Mouse (Mus musculus) limb, embryonic 15.5 days (tissue): ENCODE measurements around the gene Cxadr. TPM values are rescaled to one million over a fixed set of nuclear protein-coding genes. Genes with fewer than 3 reads are reported as not detected.
"Not testable (repeated sequence)": the region's sequence is repeated elsewhere in the genome, so short reads cannot be mapped to it uniquely, and the experiment has no call there.

ENCODE experiments used
- ATAC-seq: fragments of 200-750 bp; cut with Nextera tagmentation; 2 replicates; pipeline ENCODE4 v1.8.0; 2017; ENCODE audit warnings: low read depth, moderate TSS enrichment; ENCODE audit not compliant: insufficient number of reproducible peaks, low FRiP score, low TSS enrichment
- H3K27ac ChIP-seq: fragments of 300-500 bp; sonication (generic); 2 replicates; pipeline ENCODE4 v1.5.1; 2015; ENCODE audit warnings: moderate library complexity, mild to moderate bottlenecking, inconsistent platforms
- H3K27me3 ChIP-seq: fragments of 300-500 bp; sonication (generic); 2 replicates; pipeline ENCODE4 v1.6.1; 2015; ENCODE audit warnings: inconsistent platforms
- H3K36me3 ChIP-seq: fragments of 300-500 bp; sonication (generic); 2 replicates; pipeline ENCODE4 v1.6.1; 2015; ENCODE audit warnings: inconsistent platforms
- H3K4me1 ChIP-seq: fragments of 300-500 bp; sonication (generic); 2 replicates; pipeline ENCODE4 v1.6.1; 2015; ENCODE audit warnings: inconsistent platforms
- H3K4me2 ChIP-seq: fragments of 300-500 bp; sonication (generic); 2 replicates; pipeline ENCODE4 v1.6.1; 2015; ENCODE audit warnings: mild to moderate bottlenecking, inconsistent platforms
- H3K4me3 ChIP-seq: fragments of 300-500 bp; sonication (generic); 2 replicates; pipeline ENCODE4 v1.5.1; 2015; ENCODE audit warnings: mild to moderate bottlenecking, inconsistent platforms
- H3K9ac ChIP-seq: fragments of 300-500 bp; sonication (generic); 2 replicates; pipeline ENCODE4 v1.6.1; 2015; ENCODE audit warnings: inconsistent platforms
- H3K9me3 ChIP-seq: fragments of 300-500 bp; sonication (generic); 2 replicates; pipeline ENCODE4 v1.6.1; 2016; ENCODE audit warnings: inconsistent platforms
- WGBS: fragments of 180-500 bp; shearing (Covaris S2); methylation state at CpG from one replicate; pipeline ENCODE4 v1.1.7; 2015; 5-methylcytosine and 5-hydroxymethylcytosine counted together
- polyA plus RNA-seq: library from polyadenylated mRNA; unstranded; fragments of >200 nt; fragmentation: Nextera tagmentation; extraction: Ambion mirVana; gene quantifications from 2 replicates; pipeline ENCODE4 v1.2.1, GENCODE M21; 2015

Gene Cxadr
- polyA plus RNA-seq, 1 experiment from 2014 or later, result 16.2 TPM

DNA sequence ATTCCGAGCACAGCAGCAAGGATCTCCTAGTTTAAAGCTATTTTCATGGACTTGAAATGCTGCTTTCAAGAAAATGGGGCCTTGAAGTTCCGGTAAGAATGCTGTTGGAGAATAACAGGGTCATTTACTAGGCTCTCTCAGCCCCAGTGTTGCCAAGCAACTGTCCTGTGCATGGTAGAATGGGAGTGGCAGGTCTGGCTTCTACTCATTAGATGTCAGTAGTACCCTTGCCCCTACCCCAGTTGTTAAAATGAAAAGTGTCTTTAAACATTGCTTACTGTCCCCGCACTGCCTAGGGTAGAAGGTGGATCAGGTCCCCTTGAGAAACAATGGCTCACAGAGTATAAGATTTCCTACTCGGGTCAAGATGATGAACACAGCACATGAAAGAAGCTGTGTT lies 40.1 kb downstream of the Cxadr start:
- no peak for ATAC-seq
- Histone ChIP-seq H3K27ac (no peak overlapping the region), H3K36me3 (no peaks in the 10 kb centered on the region), H3K4me3 (no peak overlapping the region), H3K9ac (no peak overlapping the region), H3K4me1 (peaks cover 10% of the 10 kb centered on the region), H3K27me3 (no peaks in the 10 kb centered on the region), H3K9me3 (no peaks in the 10 kb centered on the region), H3K4me2 (no peak overlapping the region)
- 85% methylated on average over 4 of the region's 4 CpGs for WGBS

DNA sequence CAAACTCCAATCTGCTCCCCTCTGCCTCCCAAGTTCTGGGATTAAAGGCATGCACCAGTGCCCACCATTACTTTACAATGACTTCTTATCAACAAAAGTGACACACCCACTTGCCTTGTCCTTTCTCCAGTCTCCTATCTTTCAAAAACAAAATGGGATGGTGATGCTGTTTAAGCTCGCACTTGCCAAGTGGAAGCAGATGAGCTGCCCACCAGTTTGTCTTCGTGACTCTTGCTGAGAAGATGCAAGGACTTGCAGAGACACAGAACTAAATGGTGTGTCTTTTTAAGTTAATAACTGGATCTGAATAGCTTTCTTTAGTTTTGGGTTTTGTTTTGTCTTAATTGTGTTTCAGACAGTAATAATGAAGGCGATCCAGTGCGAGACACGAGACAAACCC lies 41.5 kb downstream of the Cxadr start:
- Histone ChIP-seq H3K27ac (no peak overlapping the region), H3K9ac (no peak overlapping the region), H3K4me2 (no peak overlapping the region), H3K9me3 (no peaks in the 10 kb centered on the region), H3K27me3 (no peaks in the 10 kb centered on the region), H3K36me3 (no peaks in the 10 kb centered on the region), H3K4me3 (no peak overlapping the region), H3K4me1 (peaks cover 10% of the 10 kb centered on the region)
- no peak for ATAC-seq
- WGBS, result 93% methylated on average over 5 of the region's 5 CpGs

DNA sequence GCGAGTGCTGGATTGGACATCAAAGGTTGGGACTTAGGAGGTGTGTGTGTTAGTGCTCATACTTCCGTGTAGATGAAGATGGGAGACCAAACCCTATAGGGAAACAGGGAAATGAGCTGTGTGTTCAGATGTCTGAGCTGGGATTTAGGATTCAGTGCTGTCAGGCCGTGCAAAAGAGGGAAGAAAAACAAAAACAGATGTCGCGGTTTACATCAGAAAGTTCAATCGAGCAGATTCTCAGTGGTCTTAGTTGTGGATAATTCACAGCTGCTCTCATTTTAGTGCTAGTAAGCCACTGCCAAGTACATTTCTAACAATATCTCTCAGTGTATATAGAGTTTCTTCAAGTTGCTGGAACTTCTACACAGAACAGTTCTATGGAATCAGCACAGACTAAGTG lies 42.5 kb downstream of the Cxadr start:
- peaks cover 10% of the 10 kb centered on the region for H3K4me1 ChIP-seq
- peak overlapping the region; percentile 12; the same call in 1 of the 2 replicates for H3K4me2 ChIP-seq
- no peaks in the 10 kb centered on the region for H3K36me3 ChIP-seq
- H3K27ac ChIP-seq, result peak overlapping the region; percentile 65; the same call in 1 of the 2 replicates
- no peak overlapping the region for H3K9ac ChIP-seq
- 20% methylated on average over 6 of the region's 6 CpGs for WGBS
- H3K9me3 ChIP-seq, result no peaks in the 10 kb centered on the region
- no peak overlapping the region for H3K4me3 ChIP-seq
- ATAC-seq, result peak; percentile 75; the same call in 1 of the 2 replicates
- no peaks in the 10 kb centered on the region for H3K27me3 ChIP-seq

DNA sequence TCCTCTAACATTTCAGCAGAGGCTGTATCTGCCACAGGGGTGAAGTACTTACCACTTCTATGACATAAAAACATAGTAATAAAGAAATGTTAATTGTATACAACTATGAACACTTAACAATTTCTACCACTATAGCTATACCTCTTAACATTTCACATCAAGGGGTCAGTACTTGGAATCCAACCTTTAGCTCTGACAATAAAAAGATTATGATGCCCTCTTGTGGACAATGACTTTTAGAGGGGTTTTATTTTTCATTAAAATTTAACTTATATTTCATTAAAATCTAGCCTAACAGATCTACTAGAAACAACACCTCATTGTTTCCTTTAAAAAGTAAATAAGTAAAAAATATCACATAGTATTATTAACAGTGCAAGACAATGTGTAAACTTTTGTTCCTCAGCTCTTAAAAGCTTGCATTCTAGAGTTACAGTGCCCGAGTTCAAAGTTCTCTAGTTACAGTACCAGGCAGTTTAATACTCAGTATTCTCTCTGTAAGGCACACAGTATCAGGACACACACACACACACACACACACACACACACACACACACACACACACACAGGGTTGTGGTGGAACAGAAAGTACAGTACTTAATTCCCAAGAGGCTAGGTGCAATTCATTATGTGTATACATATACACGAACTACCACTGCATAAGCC lies 45.5 kb downstream of the Cxadr start:
- WGBS, result 78% methylated on average over 2 of the region's 2 CpGs
- Histone ChIP-seq H3K4me3 (no peak overlapping the region), H3K27ac (no peak overlapping the region), H3K4me1 (peaks cover 10% of the 10 kb centered on the region), H3K36me3 (peaks cover 7% of the 10 kb centered on the region; the same call in 1 of the 2 replicates), H3K27me3 (no peaks in the 10 kb centered on the region), H3K9me3 (no peaks in the 10 kb centered on the region), H3K4me2 (no peak overlapping the region), H3K9ac (no peak overlapping the region)
- ATAC-seq, result no peak

DNA sequence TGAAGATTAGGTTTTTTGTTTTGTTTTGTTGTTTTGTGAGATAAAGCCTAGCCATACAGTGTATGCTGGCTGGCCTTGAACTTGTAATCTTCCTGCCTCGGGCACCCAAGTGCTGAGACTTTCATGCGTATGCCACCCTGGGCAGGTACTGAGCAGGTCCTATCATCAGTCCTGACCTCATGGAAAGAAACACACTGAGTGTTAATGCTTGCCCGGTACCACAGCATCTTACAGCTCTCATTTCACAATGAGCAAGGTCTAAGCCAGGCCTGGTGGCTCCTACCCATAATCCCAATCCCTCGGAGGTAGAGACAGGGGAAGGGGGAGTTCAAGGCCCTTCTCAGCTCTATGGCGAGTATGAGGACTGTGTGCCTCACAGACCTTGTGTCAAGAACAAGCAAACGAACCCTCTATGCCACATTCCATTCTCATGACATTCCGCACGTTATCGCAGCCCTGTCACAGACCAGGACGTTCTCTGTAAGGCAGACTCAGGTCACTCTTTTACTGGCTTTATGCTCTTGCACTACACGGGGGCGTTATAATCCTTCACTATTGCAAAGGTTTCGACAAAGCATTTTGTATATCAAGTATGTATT lies 46.1 kb downstream of the Cxadr start:
- ATAC-seq, result no peak

DNA sequence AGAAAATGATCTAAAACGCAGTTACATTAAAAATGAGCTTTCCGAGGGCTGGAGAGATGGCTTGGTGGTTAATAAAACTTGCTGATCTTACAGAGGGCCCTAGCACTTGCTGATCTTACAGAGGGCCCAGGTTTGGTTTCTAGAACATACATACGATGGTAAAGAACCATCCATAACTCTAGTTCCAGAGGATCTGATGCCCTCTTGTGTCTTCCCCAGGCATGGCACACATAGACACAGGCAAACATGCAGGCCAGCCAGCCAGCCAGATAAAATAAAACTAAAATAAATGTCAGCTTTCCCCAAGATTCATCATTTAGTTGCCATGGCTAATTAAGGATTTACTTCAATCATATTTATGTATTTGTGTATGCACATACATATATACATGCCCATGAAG lies 56.5 kb downstream of the Cxadr start:
- Histone ChIP-seq H3K36me3 (peaks cover 31% of the 10 kb centered on the region), H3K4me1 (no peaks in the 10 kb centered on the region), H3K4me2 (no peak overlapping the region), H3K27me3 (no peaks in the 10 kb centered on the region), H3K9me3 (no peaks in the 10 kb centered on the region), H3K9ac (no peak overlapping the region), H3K4me3 (no peak overlapping the region), H3K27ac (no peak overlapping the region)
- 78% methylated on average over 3 of the region's 3 CpGs for WGBS
- ATAC-seq, result no peak

More for the DNA sequence above, 46.1 kb downstream of the Cxadr start:
- Histone ChIP-seq H3K9ac (no peak overlapping the region), H3K27ac (no peak overlapping the region), H3K4me2 (no peak overlapping the region), H3K36me3 (peaks cover 7% of the 10 kb centered on the region; the same call in 1 of the 2 replicates), H3K27me3 (no peaks in the 10 kb centered on the region), H3K4me1 (peaks cover 10% of the 10 kb centered on the region), H3K9me3 (no peaks in the 10 kb centered on the region), H3K4me3 (no peak overlapping the region)
- 76% methylated on average over 13 of the region's 13 CpGs for WGBS

DNA sequence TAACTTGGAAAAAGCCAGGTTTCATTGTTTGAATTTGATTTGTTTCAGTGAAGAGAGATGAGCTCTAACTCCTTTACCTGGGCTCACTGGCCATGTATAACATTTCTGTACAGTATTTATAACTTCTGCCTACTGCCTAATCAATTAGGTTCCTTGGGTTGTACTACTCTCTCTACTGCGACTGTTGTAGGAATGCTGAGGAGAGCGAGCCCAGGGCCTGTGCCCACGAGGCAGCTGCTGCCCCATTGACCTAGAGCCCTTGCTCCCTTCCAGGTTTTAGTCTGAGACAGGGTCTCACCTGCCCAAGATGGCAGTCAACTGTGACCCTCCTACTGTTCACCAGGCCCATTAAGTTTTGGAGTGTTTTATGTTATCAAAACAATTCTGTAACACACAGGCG lies 60.2 kb downstream of the Cxadr start:
- no peaks in the 10 kb centered on the region for H3K27me3 ChIP-seq
- no peaks in the 10 kb centered on the region for H3K9me3 ChIP-seq
- no peak overlapping the region for H3K9ac ChIP-seq
- no peak overlapping the region for H3K27ac ChIP-seq
- no peak overlapping the region for H3K4me3 ChIP-seq
- ATAC-seq, result no peak
- H3K36me3 ChIP-seq, result peaks cover 49% of the 10 kb centered on the region
- H3K4me2 ChIP-seq, result no peak overlapping the region
- H3K4me1 ChIP-seq, result no peaks in the 10 kb centered on the region
- 84% methylated on average over 4 of the region's 4 CpGs for WGBS

DNA sequence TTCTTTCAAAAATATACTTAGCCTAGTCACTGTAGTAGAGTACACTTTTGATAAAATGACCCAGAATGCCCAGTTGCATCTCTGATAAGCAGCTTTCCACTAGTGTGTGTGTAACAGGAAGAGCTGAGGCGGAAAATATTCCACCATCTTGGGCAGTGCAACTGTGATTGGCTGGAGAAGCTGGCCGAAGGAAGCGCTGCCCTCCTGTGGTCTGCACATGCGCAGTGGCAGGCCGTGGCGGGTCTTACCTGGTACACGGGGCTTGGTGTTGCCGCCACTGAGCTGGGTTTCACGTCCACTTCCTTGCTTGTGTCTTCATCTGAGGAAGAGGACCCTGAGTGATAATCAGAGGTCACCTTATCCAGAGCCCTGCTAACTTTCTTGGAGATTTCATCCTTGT lies 63.3 kb downstream of the Cxadr start:
- H3K4me1 ChIP-seq, ATAC-seq, H3K4me3 ChIP-seq, H3K9ac ChIP-seq, H3K27ac ChIP-seq, H3K27me3 ChIP-seq, H3K9me3 ChIP-seq, H3K4me2 ChIP-seq: not testable (repeated sequence)
- WGBS, result 95% methylated on average over 9 of the region's 9 CpGs
- peaks cover 54% of the 10 kb centered on the region for H3K36me3 ChIP-seq

DNA sequence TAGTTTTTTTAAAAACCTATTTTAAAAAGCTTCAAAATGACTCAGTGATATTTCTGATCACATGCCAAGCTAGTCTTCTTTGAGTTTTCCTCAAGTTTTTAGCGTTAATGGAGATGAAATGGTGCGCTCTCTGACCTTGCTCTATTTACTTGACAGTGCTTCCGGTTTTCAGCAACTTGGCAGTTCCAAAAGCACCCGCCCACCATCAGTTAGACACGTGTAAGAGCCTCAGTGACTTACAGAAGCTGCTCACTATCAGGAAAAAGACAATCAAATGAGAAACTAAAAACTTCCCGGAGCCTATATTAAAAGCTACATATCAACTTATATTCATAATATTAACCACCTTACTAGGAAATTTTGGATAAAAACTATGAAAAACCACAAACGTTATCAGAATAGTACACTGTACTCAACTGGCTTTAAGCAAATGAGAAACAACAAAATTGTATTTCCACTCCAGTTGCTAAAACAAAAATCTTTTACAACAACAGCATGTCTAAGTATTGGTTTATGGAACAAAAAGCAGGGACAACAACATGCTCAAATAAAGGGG lies 70.3 kb downstream of the Cxadr start:
- Histone ChIP-seq H3K9ac (no peak overlapping the region), H3K36me3 (peaks cover 34% of the 10 kb centered on the region), H3K9me3 (no peaks in the 10 kb centered on the region), H3K4me3 (no peak overlapping the region), H3K27ac (no peak overlapping the region), H3K4me1 (peaks cover 10% of the 10 kb centered on the region), H3K27me3 (no peaks in the 10 kb centered on the region), H3K4me2 (no peak overlapping the region)
- ATAC-seq, result no peak
- 81% methylated on average over 7 of the region's 7 CpGs for WGBS

DNA sequence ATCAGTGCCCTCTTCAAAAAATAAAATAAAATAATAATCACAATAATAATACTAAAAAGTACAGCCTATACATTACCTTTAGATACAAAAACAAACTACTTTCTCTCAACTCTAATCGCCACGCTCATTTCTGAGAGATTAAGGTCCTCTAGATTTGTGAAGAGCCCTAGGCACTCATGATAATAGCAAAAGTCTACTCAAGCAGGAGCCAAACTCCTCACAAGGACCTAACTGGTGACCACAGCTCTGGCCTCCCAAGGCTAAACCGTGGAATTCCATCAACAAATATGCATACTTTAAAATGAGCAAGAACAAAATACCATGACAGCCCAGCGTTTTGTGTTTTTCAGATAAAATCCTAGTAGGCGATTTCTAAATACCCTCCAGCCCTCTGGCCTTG lies 71.5 kb downstream of the Cxadr start:
- Histone ChIP-seq H3K4me3 (no peak overlapping the region), H3K4me2 (no peak overlapping the region), H3K27ac (no peak overlapping the region), H3K27me3 (no peaks in the 10 kb centered on the region), H3K9ac (no peak overlapping the region), H3K4me1 (peaks cover 15% of the 10 kb centered on the region), H3K36me3 (peaks cover 25% of the 10 kb centered on the region), H3K9me3 (no peaks in the 10 kb centered on the region)
- no peak for ATAC-seq
- 89% methylated on average over 5 of the region's 5 CpGs for WGBS

DNA sequence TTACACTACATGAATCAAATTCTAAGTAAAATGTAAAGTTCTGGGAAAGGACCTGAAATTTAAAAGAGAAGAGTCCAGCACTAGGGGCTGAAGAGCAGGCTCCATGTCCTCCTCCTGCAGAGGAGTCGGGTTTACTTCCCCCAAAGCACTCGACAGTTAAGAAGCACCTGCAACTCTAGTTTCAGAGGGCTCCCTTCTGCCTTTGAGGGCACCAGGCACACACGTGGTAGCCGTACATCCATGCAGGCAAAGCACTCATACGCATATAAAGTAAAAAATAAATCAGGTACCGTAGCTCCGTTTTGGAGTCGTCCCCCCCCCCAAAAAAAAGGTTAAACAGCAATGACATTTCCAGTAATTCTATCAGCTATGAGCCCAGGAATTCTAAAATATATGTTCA lies 72.5 kb downstream of the Cxadr start:
- no peak for ATAC-seq
- H3K4me2 ChIP-seq, result no peak overlapping the region
- peaks cover 18% of the 10 kb centered on the region for H3K36me3 ChIP-seq
- peaks cover 15% of the 10 kb centered on the region for H3K4me1 ChIP-seq
- H3K9ac ChIP-seq, result no peak overlapping the region
- H3K27me3 ChIP-seq, result no peaks in the 10 kb centered on the region
- 73% methylated on average over 8 of the region's 8 CpGs for WGBS
- H3K27ac ChIP-seq, result no peak overlapping the region
- H3K4me3 ChIP-seq, result no peak overlapping the region
- H3K9me3 ChIP-seq, result no peaks in the 10 kb centered on the region

DNA sequence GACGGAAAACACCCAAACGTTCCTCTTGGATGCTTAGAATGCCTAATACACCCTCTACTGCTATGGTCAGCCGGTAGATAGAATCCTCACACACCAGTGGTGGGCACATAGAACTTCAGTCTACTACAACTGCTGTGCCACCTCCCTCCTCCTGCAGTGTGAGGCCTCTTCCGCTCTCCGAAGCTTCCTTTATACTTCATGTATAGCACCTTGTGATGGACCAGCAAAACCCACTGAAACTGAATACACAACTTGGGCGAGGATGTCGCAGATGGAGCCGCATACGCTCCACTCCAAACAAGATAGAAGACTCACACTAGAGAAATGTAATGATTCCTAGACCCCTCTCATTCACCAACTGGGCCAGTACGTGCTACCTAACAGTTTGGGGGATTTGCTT lies 73.9 kb downstream of the Cxadr start:
- Histone ChIP-seq H3K4me1 (peaks cover 15% of the 10 kb centered on the region), H3K27me3 (no peaks in the 10 kb centered on the region), H3K27ac (no peak overlapping the region), H3K4me3 (peak overlapping the region; percentile 73), H3K36me3 (peaks cover 9% of the 10 kb centered on the region; the same call in 1 of the 2 replicates), H3K4me2 (peak overlapping the region; percentile 66), H3K9ac (no peak overlapping the region), H3K9me3 (no peaks in the 10 kb centered on the region)
- whole genome bisulfite sequencing, result 51% methylated on average over 10 of the region's 10 CpGs
- ATAC-seq, result no peak
